Mouse (Mus musculus) Patski (cell line): Measurements from ENCODE around the gene Ngfr. TPM values are rescaled to one million over a fixed set of nuclear protein-coding genes. Genes with fewer than 3 reads are reported as not detected.

Experiments
- ATAC-seq: fragments of 100-300 bp; one replicate; pipeline ENCODE4 v1.8.0; 2021
- CTCF ChIA-PET: fragments of 350-600 bp; sonication (Branson Sonifier 250); formaldehyde crosslinking; loops from one replicate; lab custom pipeline; 2022; ENCODE audit warnings: inconsistent platforms; lab: Charles Lee
- POLR2A ChIA-PET: fragments of 350-600 bp; sonication (Branson Sonifier 250); formaldehyde crosslinking; loops from one replicate; lab custom pipeline; 2022; ENCODE audit warnings: antibody characterized with exemption, inconsistent platforms; lab: Charles Lee
- DNase-seq: peaks from one replicate; pipeline ENCODE4 v3.0.0-alpha.2; 2011; ENCODE audit warnings: low read depth, low spot score
- H3K27me3 ChIP-seq: fragments of 371-371 bp; one replicate; pipeline ENCODE4 v1.5.1; 2021
- CTCF ChIP-seq: fragments of 100-300 bp; IDR thresholded peaks from one replicate; pipeline ENCODE4 v1.5.1; 2021
- in situ Hi-C: fragments of 300-500 bp; cut with MboI; formaldehyde crosslinking; loops from 3 replicates; pipeline ENCODE4 v1.11.1; 2018; ENCODE audit warnings: low pct_unique_long_range_greater_than_20kb, mixed read lengths
- polyA plus RNA-seq: library from polyadenylated mRNA; unstranded; gene quantifications from one replicate; pipeline ENCODE4 v1.2.3, GENCODE M21; 2021

Gene Ngfr
- polyA plus RNA-seq, 1 experiment from 2014 or later: 0.09 TPM

DNA sequence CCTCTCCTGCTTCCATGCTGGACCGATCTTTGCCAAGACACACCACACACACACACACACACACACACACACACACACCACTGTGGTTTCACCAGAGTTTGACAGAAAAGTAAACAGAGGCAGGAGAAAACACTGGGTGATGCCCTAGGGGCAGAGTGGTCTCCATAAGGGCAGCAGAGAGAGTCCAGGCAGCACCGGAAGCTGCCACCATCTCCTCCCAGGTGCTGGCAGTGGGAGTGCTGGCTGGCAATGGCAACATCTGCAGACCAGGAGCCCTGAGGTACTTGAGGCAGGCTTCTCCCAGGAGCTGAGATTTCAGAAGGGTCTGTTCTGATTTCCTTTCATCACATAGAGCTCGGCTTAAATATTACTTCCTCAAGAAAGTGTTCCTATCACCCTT lies 5.3 kb downstream of the Ngfr start:
- peaks cover 70% of the 10 kb centered on the region for H3K27me3 ChIP-seq
- in situ Hi-C loops: no loop called here
- no peak for ATAC-seq
- ChIA-PET POLR2A (no interaction called here), CTCF (no interaction called here)
- DNase-seq: no peak
- no peak for TF ChIP-seq CTCF

DNA sequence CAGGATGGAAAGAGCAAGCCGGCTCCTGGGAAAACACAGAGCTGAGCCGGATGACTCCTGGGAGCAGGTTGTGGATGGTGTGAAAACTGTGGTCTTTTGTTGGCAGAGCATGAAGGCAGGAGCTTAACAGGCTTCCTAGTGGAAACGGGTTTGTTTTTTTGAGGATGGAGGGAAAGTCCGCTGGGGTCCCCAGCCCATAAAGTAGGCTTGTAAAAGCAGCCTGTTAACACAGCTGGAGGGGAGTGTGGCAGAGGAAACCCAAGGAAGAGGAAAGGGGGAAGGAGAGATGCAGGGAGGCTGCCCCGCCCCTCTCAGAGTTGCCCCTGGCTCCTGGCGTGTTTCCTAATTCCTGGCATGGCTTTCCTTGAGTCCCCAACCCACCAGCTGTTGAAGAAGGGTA lies 8.1 kb downstream of the Ngfr start:
- ATAC-seq (no peak), DNase-seq (no peak)
- ChIA-PET CTCF (no interaction called here), POLR2A (no interaction called here)
- in situ Hi-C loops: no loop called here
- TF ChIP-seq CTCF: no peak
- peaks cover 44% of the 10 kb centered on the region for H3K27me3 ChIP-seq

DNA sequence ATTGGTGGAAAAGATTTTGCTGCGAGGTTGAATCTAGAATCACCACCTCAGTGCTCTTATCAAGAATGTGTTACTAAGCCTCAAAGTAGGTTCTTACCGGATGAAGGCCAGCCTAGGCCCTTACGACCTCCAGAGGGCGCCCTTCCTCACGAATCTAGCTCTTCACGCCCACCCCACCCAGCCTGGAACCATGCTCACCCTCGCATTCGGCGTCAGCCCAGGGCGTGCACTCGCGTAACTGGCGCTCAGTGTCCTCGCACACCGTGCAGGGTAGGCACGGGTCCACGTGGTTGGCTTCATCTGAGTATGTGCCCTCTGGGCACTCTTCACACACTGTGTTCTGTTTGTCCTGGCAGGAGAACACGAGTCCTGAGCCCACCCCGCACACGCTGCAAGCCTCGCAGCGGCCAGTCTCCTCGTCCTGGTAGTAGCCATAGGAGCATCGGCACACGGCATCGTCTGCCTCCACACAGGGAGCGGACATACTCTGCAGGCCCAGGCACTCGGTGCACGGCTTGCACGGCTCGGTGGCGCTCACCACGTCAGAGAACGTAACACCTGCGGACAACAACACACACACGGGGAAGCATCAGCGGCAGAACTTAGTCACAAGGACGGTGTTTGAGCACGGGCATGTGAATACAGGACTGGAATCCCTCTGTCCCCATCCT lies 9.6 kb downstream of the Ngfr start:
- ChIA-PET CTCF (no interaction called here), POLR2A (no interaction called here)
- no peak for DNase-seq
- ATAC-seq: no peak
- in situ Hi-C loops: no loop called here
- peaks cover 35% of the 10 kb centered on the region for H3K27me3 ChIP-seq
- TF ChIP-seq CTCF: no peak

DNA sequence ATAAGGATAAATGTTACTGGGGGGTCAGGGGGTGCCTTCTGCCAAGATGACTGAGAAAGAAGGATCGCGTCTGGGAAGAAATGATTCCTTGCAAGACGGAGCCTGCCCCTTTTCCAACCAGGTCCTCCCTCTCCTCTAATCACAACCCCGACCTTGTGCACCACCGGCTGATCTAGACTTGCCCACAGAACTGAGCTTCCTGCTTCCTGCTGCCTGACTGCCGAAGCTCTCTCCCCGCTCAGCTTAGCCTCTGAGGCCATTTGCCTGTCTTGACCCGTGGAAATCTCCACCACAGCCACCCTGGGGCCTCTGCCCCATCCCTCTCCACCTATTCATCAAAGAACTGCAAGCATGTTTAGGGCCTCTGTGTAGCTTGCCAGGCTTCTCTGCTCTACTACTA lies 11.2 kb downstream of the Ngfr start:
- no peak for TF ChIP-seq CTCF
- DNase-seq (no peak), ATAC-seq (no peak)
- ChIA-PET POLR2A (no interaction called here), CTCF (interaction anchor here (1.3 kb wide), 1 partner anchor 75 kb away, joined by 3 read pairs; no protein-coding TSS in a partner anchor)
- H3K27me3 ChIP-seq: peaks cover 32% of the 10 kb centered on the region
- in situ Hi-C loops: no loop called here

DNA sequence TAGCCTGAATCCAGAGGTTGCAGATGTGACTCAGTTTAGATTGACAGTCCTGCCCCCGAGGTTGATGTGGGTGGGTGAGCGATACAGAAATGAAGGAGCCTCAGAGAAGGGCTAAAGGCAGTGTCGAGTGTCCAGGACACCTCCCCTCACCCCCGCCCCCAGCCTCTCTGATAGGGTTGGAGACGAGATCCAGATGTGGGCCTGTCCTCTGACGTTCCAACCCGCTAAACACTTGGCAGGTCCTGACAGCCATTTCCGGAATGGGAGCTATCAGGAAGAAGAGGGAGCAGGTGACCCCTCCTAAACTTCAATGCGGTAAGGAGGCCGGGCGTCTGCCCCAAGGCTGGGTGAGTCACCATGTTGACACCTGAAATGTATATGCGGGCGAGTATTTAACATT lies 11.7 kb downstream of the Ngfr start:
- no peak for TF ChIP-seq CTCF
- in situ Hi-C loops: no loop called here
- H3K27me3 ChIP-seq: peaks cover 33% of the 10 kb centered on the region
- ATAC-seq (no peak), DNase-seq (no peak)
- ChIA-PET POLR2A (no interaction called here), CTCF (no interaction called here)

DNA sequence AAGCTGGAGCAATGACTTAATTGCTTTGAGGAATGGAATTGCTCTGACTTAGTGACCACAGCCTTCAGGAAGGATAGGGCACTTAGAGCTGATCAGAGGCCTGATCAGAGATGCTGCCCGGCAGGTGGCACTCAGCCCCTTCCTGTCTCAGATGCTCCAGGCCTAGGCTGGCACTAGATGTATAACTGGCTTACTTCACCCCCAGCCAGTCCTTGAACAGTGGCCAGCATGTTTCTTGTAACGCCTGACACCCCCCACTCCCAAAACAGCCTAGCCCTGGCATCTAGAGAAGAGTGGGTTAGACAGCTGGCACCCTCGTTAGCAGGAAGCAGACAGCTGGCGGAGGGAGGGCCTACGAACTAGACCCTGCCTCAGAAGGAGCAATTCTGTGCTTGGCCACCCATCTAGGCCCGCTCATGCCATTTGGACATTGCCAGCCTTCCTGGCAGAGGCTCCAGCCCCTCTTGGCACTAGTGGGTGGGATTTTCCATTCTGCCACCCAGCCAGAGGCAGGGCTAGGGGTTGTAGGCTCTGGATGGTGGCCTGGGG lies 12.7 kb downstream of the Ngfr start:
- no peak for ATAC-seq
- peaks cover 29% of the 10 kb centered on the region for H3K27me3 ChIP-seq
- POLR2A ChIA-PET: interaction anchor here (0.6 kb wide), 1 partner anchor 13 kb away, joined by 3 read pairs; no protein-coding TSS in a partner anchor
- CTCF ChIA-PET: no interaction called here
- no peak for TF ChIP-seq CTCF
- no peak for DNase-seq
- in situ Hi-C loops: no loop called here

DNA sequence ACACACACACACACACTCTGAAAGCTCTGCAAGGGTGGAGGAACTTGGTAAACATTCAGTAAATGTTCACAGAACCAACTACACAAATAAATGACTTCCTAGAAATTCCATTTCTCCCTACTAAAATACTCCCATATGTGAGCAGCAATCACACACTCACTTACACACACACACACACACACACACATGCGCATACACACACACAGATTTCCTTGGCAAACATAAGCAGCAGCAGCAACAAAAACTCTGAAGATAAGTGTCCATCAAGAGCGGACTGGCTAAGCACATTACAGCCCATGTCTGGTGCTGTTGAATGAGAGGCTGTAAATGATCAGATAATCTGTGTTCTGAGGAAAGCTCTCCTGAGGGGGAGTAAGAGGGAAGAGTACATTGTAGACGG lies 15.3 kb downstream of the Ngfr start:
- ATAC-seq: no peak
- CTCF ChIA-PET: no interaction called here
- POLR2A ChIA-PET: no interaction called here
- H3K27me3 ChIP-seq: peaks cover 22% of the 10 kb centered on the region
- in situ Hi-C loops: no loop called here
- no peak for TF ChIP-seq CTCF
- no peak for DNase-seq

DNA sequence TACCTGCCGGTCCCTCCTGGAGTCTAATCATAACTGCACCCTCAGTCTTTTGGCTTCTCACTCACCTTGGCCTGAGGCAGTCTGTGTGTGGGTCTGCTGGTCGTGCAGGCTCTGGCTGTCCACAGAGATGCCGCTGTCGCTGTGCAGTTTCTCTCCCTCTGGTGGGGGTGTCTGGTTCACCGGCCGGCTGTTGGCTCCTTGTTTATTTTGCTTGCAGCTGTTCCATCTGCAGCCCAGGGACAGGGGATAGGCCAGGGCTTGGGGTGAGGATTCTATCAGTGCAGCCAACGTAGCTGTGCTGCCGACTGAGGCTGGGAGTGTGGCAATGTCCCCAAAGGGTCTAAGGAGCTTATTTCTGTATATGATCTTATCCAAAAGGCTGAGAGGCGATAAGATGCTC lies 15.8 kb downstream of the Ngfr start:
- DNase-seq (no peak), ATAC-seq (no peak)
- TF ChIP-seq CTCF: no peak

DNA sequence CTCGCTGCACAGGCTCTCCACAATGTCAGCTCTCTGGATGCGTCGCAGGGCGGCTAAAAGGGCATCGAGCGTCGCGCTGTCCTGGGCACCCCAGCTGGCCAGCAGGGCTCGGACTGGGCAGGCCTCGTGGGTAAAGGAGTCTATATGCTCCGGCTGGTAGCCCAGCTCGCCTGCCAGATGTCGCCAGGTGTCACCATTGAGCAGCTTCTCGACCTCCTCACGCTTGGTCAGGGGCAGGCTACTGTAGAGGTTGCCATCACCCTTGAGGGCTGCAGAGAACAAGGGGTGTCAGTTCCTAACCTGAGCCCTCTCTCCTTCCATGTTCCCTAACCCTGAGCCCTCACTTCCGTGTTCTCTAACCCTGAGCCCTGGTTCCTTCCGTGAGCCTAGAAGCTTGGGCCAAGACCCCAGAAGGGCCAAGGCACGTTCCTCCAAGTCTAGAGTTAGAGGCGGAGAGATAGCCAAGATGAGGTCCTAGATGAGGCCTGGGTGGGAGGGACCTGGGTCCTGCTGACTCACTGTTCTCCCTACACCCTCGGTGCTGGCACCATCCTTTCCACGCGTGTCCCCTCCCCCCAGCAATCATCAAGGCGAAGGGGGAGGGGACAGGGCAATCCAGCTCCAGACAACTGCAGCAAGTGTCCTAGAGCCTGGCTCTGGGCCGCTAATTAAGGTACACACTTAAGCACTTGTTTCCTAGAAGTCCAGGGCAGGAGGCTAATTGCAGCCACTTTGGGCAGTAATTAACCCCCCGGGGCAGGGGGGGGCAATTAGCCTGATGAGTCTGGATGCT lies 16.5 kb downstream of the Ngfr start:
- no peak for DNase-seq
- ATAC-seq: no peak

More for the DNA sequence above, 15.8 kb downstream of the Ngfr start:
- H3K27me3 ChIP-seq: peaks cover 22% of the 10 kb centered on the region
- in situ Hi-C loops: no loop called here
- POLR2A ChIA-PET: no interaction called here
- CTCF ChIA-PET: no interaction called here

DNA sequence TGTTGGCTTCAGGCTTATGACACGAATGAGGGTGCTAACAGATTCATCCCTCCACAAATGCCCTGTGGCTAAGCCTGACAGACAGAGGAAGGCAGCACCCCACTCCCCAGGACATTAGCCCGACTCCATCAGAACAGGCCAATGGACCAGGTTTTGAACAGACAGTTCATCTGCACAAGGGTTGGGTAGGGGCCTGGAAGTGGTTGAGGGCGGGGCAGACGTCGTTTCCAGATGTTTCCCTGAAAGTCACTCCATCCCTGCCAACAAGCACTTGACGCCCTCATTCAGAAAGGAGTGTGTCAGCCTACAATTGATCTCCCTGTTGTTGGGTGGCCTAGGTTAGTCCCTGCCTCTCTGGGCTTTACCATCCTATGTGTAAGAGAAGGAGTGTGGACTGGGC lies 17.6 kb downstream of the Ngfr start:
- peaks cover 22% of the 10 kb centered on the region for H3K27me3 ChIP-seq
- TF ChIP-seq CTCF: no peak
- in situ Hi-C loops: no loop called here
- ChIA-PET POLR2A (no interaction called here), CTCF (no interaction called here)
- no peak for ATAC-seq
- DNase-seq: no peak

More for the DNA sequence above, 16.5 kb downstream of the Ngfr start:
- ChIA-PET POLR2A (no interaction called here), CTCF (no interaction called here)
- in situ Hi-C loops: no loop called here
- H3K27me3 ChIP-seq: peaks cover 22% of the 10 kb centered on the region
- TF ChIP-seq CTCF: no peak
